Mouse (Mus musculus): ENCODE measurements around the gene Junb.

GRCm38 (mm10) chr8:84935489-84935888 lies 43.0 kb downstream of the Junb start:
- no peak for TF ChIP-seq CTCF (conservative IDR thresholded peaks at IDR 0.05; ENCODE audit: low read length)
- TF ChIP-seq POU5F1 (IDR thresholded peaks at IDR 0.05; ENCODE audit: borderline replicate concordance, low read length), result no peak

All from E14TG2a.4 (cell line).